Mouse (Mus musculus) heart, embryonic 15.5 days (tissue): ENCODE measurements around the gene Gga1. TPM values are rescaled to one million over a fixed set of nuclear protein-coding genes. Genes with fewer than 3 reads are reported as not detected.

ENCODE experiments used
- ATAC-seq: fragments of 200-750 bp; cut with Nextera tagmentation; replicated peaks from 2 replicates; pipeline ENCODE4 v1.8.0; 2017; ENCODE audit warnings: low read depth, moderate TSS enrichment; ENCODE audit not compliant: insufficient number of reproducible peaks, insufficient read depth, low FRiP score
- H3K27ac ChIP-seq: fragments of 300-500 bp; sonication (generic); 2 replicates; pipeline ENCODE4 v1.5.1; 2015; ENCODE audit warnings: mild to moderate bottlenecking, inconsistent platforms
- H3K27me3 ChIP-seq: fragments of 300-500 bp; sonication (generic); 2 replicates; pipeline ENCODE4 v1.6.1; 2015; ENCODE audit warnings: inconsistent platforms
- H3K36me3 ChIP-seq: fragments of 300-500 bp; sonication (generic); 2 replicates; pipeline ENCODE4 v1.6.1; 2015; ENCODE audit warnings: mild to moderate bottlenecking, inconsistent platforms
- H3K4me1 ChIP-seq: fragments of 300-500 bp; sonication (generic); replicated peaks from 2 replicates; pipeline ENCODE4 v1.6.1; 2015; ENCODE audit warnings: inconsistent platforms
- H3K4me2 ChIP-seq: fragments of 300-500 bp; sonication (generic); 2 replicates; pipeline ENCODE4 v1.6.1; 2015; ENCODE audit warnings: inconsistent platforms, mild to moderate bottlenecking, moderate library complexity
- H3K4me3 ChIP-seq: fragments of 300-500 bp; sonication (generic); 2 replicates; pipeline ENCODE4 v1.5.1; 2015; ENCODE audit warnings: mild to moderate bottlenecking, inconsistent platforms
- H3K9ac ChIP-seq: fragments of 300-500 bp; sonication (generic); 2 replicates; pipeline ENCODE4 v1.6.1; 2015; ENCODE audit warnings: mild to moderate bottlenecking, inconsistent platforms
- H3K9me3 ChIP-seq: fragments of 300-500 bp; sonication (generic); replicated peaks from 2 replicates; pipeline ENCODE4 v1.6.1; 2016; ENCODE audit warnings: inconsistent platforms
- WGBS: fragments of 180-500 bp; shearing (Covaris S2); methylation state at CpG from one replicate; pipeline ENCODE4 v1.1.7; 2015; ENCODE audit warnings: mixed read lengths; 5-methylcytosine and 5-hydroxymethylcytosine counted together
- polyA plus RNA-seq: library from polyadenylated mRNA; unstranded; fragments of >200 nt; fragmentation: Nextera tagmentation; extraction: Ambion mirVana; gene quantifications from 2 replicates; pipeline ENCODE4 v1.2.1, GENCODE M21; 2015

Gene Gga1
- polyA plus RNA-seq, 1 experiment from 2014 or later, result 39.7 TPM

GRCm38 (mm10) chr15:78862280-78862679 lies 14.7 kb upstream of the Gga1 start:
- Histone ChIP-seq H3K27ac (no peak overlapping the region), H3K4me3 (no peak overlapping the region), H3K27me3 (0 out of 2 replicates have a peak, but pooled peaks cover 3% of the 10 kb centered on the region), H3K9ac (no peak overlapping the region), H3K4me1 (peaks cover 17% of the 10 kb centered on the region; the same call in 1 of the 2 replicates), H3K36me3 (no peaks in the 10 kb centered on the region), H3K9me3 (no peaks in the 10 kb centered on the region), H3K4me2 (no peak overlapping the region)
- WGBS, result 82% methylated on average over 5 of the region's 5 CpGs
- ATAC-seq, result no peak

- Histone ChIP-seq H3K4me2 (no peak overlapping the region), H3K9me3 (no peaks in the 10 kb centered on the region), H3K27ac (no peak overlapping the region), H3K4me3 (no peak overlapping the region), H3K36me3 (no peaks in the 10 kb centered on the region), H3K27me3 (0 out of 2 replicates have a peak, but pooled peaks cover 3% of the 10 kb centered on the region), H3K9ac (no peak overlapping the region), H3K4me1 (peaks cover 11% of the 10 kb centered on the region; the same call in 1 of the 2 replicates)
- ATAC-seq, result no peak
- 54% methylated on average over 2 of the region's 2 CpGs for WGBS
These were observed 13.8 kb upstream of the Gga1 start for GRCm38 (mm10) chr15:78863154-78863553.

- H3K9me3 ChIP-seq, result no peaks in the 10 kb centered on the region
- peaks cover 18% of the 10 kb centered on the region for H3K4me1 ChIP-seq
- no peak overlapping the region for H3K27ac ChIP-seq
- H3K4me3 ChIP-seq, result no peak overlapping the region
- H3K4me2 ChIP-seq, result no peak overlapping the region
- no peak for ATAC-seq
- H3K27me3 ChIP-seq, result 0 out of 2 replicates have a peak, but pooled peaks cover 3% of the 10 kb centered on the region
- no peak overlapping the region for H3K9ac ChIP-seq
- no peaks in the 10 kb centered on the region for H3K36me3 ChIP-seq
- WGBS, result 50% methylated on average over 13 of the region's 13 CpGs
These were observed 13.1 kb upstream of the Gga1 start for GRCm38 (mm10) chr15:78863852-78864253.

- 38% methylated on average over 9 of the region's 9 CpGs for WGBS
- Histone ChIP-seq H3K9ac (no peak overlapping the region), H3K27me3 (0 out of 2 replicates have a peak, but pooled peaks cover 3% of the 10 kb centered on the region), H3K36me3 (no peaks in the 10 kb centered on the region), H3K4me1 (peaks cover 19% of the 10 kb centered on the region), H3K4me2 (no peak overlapping the region), H3K27ac (peak overlapping the region; percentile 75), H3K9me3 (no peaks in the 10 kb centered on the region), H3K4me3 (no peak overlapping the region)
- peak; percentile 70 for ATAC-seq
These were observed 8.6 kb upstream of the Gga1 start for GRCm38 (mm10) chr15:78868398-78868797.

GRCm38 (mm10) chr15:78868826-78869233 lies 8.2 kb upstream of the Gga1 start:
- Histone ChIP-seq H3K4me1 (peaks cover 14% of the 10 kb centered on the region), H3K36me3 (no peaks in the 10 kb centered on the region), H3K4me3 (no peak overlapping the region), H3K27ac (peak overlapping the region; percentile 75), H3K4me2 (no peak overlapping the region), H3K9me3 (no peaks in the 10 kb centered on the region), H3K27me3 (0 out of 2 replicates have a peak, but pooled peaks cover 3% of the 10 kb centered on the region), H3K9ac (no peak overlapping the region)
- 67% methylated on average over 7 of the region's 7 CpGs for WGBS
- no peak for ATAC-seq

- Histone ChIP-seq H3K36me3 (no peaks in the 10 kb centered on the region), H3K27ac (no peak overlapping the region), H3K27me3 (0 out of 2 replicates have a peak, but pooled peaks cover 3% of the 10 kb centered on the region), H3K4me1 (peaks cover 11% of the 10 kb centered on the region), H3K4me3 (no peak overlapping the region), H3K9me3 (no peaks in the 10 kb centered on the region), H3K4me2 (no peak overlapping the region), H3K9ac (no peak overlapping the region)
- 23% methylated on average over 6 of the region's 6 CpGs for WGBS
- no peak for ATAC-seq
These were observed 7.2 kb upstream of the Gga1 start for GRCm38 (mm10) chr15:78869775-78870174.

- Histone ChIP-seq H3K27me3 (no peaks in the 10 kb centered on the region), H3K4me2 (no peak overlapping the region), H3K9me3 (no peaks in the 10 kb centered on the region), H3K9ac (no peak overlapping the region), H3K4me3 (no peak overlapping the region), H3K27ac (no peak overlapping the region), H3K36me3 (no peaks in the 10 kb centered on the region), H3K4me1 (peaks cover 25% of the 10 kb centered on the region)
- WGBS, result 51% methylated on average over 5 of the region's 5 CpGs
- no peak for ATAC-seq
These were observed 4.9 kb upstream of the Gga1 start for GRCm38 (mm10) chr15:78872021-78872608.

GRCm38 (mm10) chr15:78873803-78874435 lies 3.1 kb upstream of the Gga1 start:
- 43% methylated on average over 13 of the region's 13 CpGs for WGBS
- Histone ChIP-seq H3K27ac (no peak overlapping the region), H3K4me2 (no peak overlapping the region), H3K4me1 (peaks cover 27% of the 10 kb centered on the region), H3K36me3 (no peaks in the 10 kb centered on the region), H3K9ac (no peak overlapping the region), H3K27me3 (no peaks in the 10 kb centered on the region), H3K9me3 (no peaks in the 10 kb centered on the region), H3K4me3 (no peak overlapping the region)
- ATAC-seq, result no peak

- ATAC-seq, result no peak
- no peaks in the 10 kb centered on the region for H3K36me3 ChIP-seq
- H3K9ac ChIP-seq, result no peak overlapping the region
- no peak overlapping the region for H3K4me2 ChIP-seq
- H3K27me3 ChIP-seq, result no peaks in the 10 kb centered on the region
- H3K27ac ChIP-seq, result 0 out of 2 replicates have a peak overlapping the region, but pooled peaks have one; percentile 21
- WGBS, result 73% methylated on average over 8 of the region's 8 CpGs
- H3K4me1 ChIP-seq, result peaks cover 34% of the 10 kb centered on the region
- H3K9me3 ChIP-seq, result no peaks in the 10 kb centered on the region
- no peak overlapping the region for H3K4me3 ChIP-seq
These were observed 2.0 kb upstream of the Gga1 start for GRCm38 (mm10) chr15:78874989-78875388.

GRCm38 (mm10) chr15:78875537-78875936 lies 1.5 kb upstream of the Gga1 start:
- H3K27me3 ChIP-seq, result no peaks in the 10 kb centered on the region
- no peak overlapping the region; the same call in 1 of the 2 replicates for H3K9ac ChIP-seq
- ATAC-seq, result no peak
- H3K4me2 ChIP-seq, result peak overlapping the region; percentile 81
- peak overlapping the region; percentile 100 for H3K27ac ChIP-seq
- no peaks in the 10 kb centered on the region for H3K36me3 ChIP-seq
- WGBS, result 73% methylated on average over 5 of the region's 5 CpGs
- no peak overlapping the region for H3K4me3 ChIP-seq
- H3K9me3 ChIP-seq, result no peaks in the 10 kb centered on the region
- H3K4me1 ChIP-seq, result peaks cover 35% of the 10 kb centered on the region

GRCm38 (mm10) chr15:78876258-78876696 lies 713 bp upstream of the Gga1 start:
- peak overlapping the region; percentile 81 for H3K4me2 ChIP-seq
- no peaks in the 10 kb centered on the region for H3K9me3 ChIP-seq
- WGBS, result 1% methylated on average over 17 of the region's 17 CpGs
- ATAC-seq, result no peak
- no peaks in the 10 kb centered on the region for H3K27me3 ChIP-seq
- peaks cover 37% of the 10 kb centered on the region for H3K4me1 ChIP-seq
- H3K4me3 ChIP-seq, result peak overlapping the region; percentile 88
- H3K36me3 ChIP-seq, result peaks cover 5% of the 10 kb centered on the region
- H3K9ac ChIP-seq, result peak overlapping the region; percentile 91
- peak overlapping the region; percentile 100 for H3K27ac ChIP-seq
